Mouse (Mus musculus) ES-Bruce4 (cell line): ENCODE measurements around the gene Pknox2.

ENCODE experiments used
- CTCF ChIP-seq: IDR thresholded peaks from one replicate; pipeline ENCODE4 v1.8.1; 2011; ENCODE audit warnings: low read depth, low read length
- EP300 ChIP-seq: IDR thresholded peaks from 2 replicates; pipeline ENCODE4 v1.6.1; 2011; ENCODE audit warnings: low read depth, low read length; ENCODE audit not compliant: insufficient read depth
- POLR2A ChIP-seq: IDR thresholded peaks from one replicate; pipeline ENCODE4 v1.8.1; 2011; ENCODE audit warnings: low read length; ENCODE audit not compliant: insufficient read depth

- TF ChIP-seq EP300 (no peak), CTCF (no peak), POLR2A (no peak)
These were observed 18.2 kb downstream of the Pknox2 start for GRCm38 (mm10) chr9:37129046-37129445.
